Mouse (Mus musculus): ENCODE results near the gene Ttll5. TPM values are rescaled to one million over a fixed set of nuclear protein-coding genes. Genes with fewer than 3 reads are reported as not detected.

Ttll5 gene
- polyA plus RNA-seq, 1 experiment from 2014 or later: 19.6 TPM

DNA sequence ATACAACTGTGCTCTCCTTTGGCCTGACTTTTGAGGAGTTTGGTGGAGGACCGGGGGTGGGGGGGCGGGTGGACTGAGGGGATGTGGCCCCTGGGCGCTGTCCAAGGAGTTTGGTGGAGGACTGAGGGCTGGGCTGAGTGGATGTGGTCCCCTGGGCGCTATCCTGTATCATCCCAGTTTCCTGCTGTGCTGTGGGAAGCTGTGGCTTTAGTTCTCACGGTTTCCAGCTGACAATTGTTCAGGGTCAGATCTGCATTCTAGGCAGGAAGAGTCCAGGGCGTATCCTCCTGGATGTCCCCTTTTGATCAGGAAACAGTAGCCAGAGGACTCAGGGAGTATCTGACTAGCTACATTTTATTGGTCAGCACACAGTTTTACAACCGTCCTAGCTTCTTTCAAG, 263.6 kb downstream of the Ttll5 start:
- Histone ChIP-seq H3K4me2 (replicated peaks) (no peak overlapping the region), H3K9ac (no peak overlapping the region), H3K27me3 (no peaks in the 10 kb centered on the region), H3K9me3 (no peaks in the 10 kb centered on the region), H3K4me3 (no peak overlapping the region), H3K27ac (no peak overlapping the region), H3K4me1 (peaks cover 21% of the 10 kb centered on the region), H3K36me3 (peaks cover 16% of the 10 kb centered on the region)
- 66% methylated on average over 7 of the region's 7 CpGs for WGBS
- ATAC-seq (ENCODE audit: insufficient number of reproducible peaks, insufficient read depth, low FRiP score, low TSS enrichment): no peak

DNA sequence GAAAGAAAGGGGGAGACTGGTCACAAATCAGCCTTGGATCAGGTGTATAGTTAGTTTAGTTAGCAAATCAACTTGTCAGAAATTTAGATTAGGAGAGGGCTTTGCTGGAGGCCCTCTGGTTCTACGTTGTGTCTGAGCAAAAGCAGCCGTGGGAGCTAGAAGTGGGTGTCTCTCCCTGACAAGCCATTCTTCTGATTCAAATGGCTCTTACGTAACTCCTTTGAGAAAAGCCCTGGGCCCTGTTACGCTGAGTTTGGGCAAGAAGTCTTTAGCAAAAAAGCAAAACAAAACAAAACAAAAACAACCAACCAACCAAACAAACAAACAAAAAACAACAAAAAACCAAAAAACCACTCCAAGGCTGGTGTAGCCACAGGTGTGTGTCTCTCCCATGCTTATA, 266.3 kb downstream of the Ttll5 start:
- Histone ChIP-seq H3K4me1 (peaks cover 17% of the 10 kb centered on the region), H3K9me3 (no peaks in the 10 kb centered on the region), H3K4me3 (no peak overlapping the region), H3K27me3 (no peaks in the 10 kb centered on the region), H3K9ac (no peak overlapping the region), H3K27ac (no peak overlapping the region), H3K36me3 (peaks cover 12% of the 10 kb centered on the region), H3K4me2 (replicated peaks) (no peak overlapping the region)
- ATAC-seq (ENCODE audit: insufficient number of reproducible peaks, insufficient read depth, low FRiP score, low TSS enrichment): no peak
- 68% methylated on average over 4 of the region's 4 CpGs for WGBS

DNA sequence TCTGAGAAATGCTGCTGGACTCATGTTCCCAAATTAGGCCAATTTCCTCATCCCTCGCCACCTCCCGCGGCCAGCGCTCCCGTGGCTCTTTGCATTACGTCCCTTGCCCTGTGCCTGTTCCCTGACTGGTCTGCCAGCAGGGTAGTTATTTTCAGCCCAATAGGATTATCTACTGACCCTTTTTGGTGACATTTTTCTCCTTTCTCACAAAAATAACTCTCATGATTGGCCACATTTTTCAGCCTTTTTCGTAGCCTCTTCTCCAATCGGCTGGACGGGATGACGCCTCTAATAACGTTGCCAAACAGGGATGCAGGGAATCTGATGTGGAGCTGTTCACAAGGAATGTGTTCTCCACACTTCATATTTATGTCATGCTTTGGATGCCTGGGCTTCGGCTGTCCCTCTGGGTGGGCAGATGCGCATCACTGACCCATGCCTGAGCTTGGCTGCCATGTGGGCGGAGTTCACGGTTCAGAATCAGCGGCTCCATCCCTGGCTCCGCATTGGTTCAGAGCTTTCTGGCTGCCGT, 267.2 kb downstream of the Ttll5 start:
- peak overlapping the region; percentile 21 for H3K4me2 ChIP-seq (replicated peaks)

DNA sequence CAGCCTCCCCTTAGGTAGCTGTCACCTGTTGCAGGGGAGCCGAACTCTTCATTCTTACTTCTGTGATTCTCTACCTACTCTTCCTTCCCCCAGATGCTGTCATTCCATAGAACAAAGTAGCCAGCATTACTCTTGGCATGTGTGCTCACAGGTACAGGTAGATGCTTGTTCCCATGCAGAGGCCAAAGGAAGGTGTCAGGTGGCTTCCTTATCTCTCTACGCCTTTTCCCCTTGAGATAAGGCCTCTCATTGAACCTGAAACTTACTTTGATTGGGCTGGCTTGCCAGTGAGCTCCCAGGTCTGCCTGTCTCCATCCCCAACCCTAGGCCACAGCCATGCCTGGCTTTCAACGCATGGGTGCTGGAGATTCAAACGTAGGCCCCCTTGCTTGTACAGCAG, 269.6 kb downstream of the Ttll5 start:
- H3K4me1 ChIP-seq: peaks cover 14% of the 10 kb centered on the region
- H3K27ac ChIP-seq: no peak overlapping the region
- ATAC-seq (ENCODE audit: insufficient number of reproducible peaks, insufficient read depth, low FRiP score, low TSS enrichment): no peak
- no peaks in the 10 kb centered on the region for H3K27me3 ChIP-seq
- H3K4me3 ChIP-seq: no peak overlapping the region
- WGBS: 86% methylated on average over 4 of the region's 4 CpGs
- H3K9me3 ChIP-seq: no peaks in the 10 kb centered on the region
- no peak overlapping the region for H3K4me2 ChIP-seq (replicated peaks)
- H3K36me3 ChIP-seq: peaks cover 5% of the 10 kb centered on the region; the same call in 1 of the 2 replicates
- H3K9ac ChIP-seq: no peak overlapping the region

More for the DNA sequence above, 267.2 kb downstream of the Ttll5 start:
- H3K27me3 ChIP-seq: no peaks in the 10 kb centered on the region
- no peak overlapping the region for H3K27ac ChIP-seq
- no peak overlapping the region for H3K9ac ChIP-seq
- peaks cover 9% of the 10 kb centered on the region for H3K36me3 ChIP-seq
- ATAC-seq (ENCODE audit: insufficient number of reproducible peaks, insufficient read depth, low FRiP score, low TSS enrichment): no peak
- H3K4me1 ChIP-seq: peaks cover 17% of the 10 kb centered on the region
- H3K4me3 ChIP-seq: no peak overlapping the region
- H3K9me3 ChIP-seq: no peaks in the 10 kb centered on the region
- WGBS: 28% methylated on average over 18 of the region's 18 CpGs

DNA sequence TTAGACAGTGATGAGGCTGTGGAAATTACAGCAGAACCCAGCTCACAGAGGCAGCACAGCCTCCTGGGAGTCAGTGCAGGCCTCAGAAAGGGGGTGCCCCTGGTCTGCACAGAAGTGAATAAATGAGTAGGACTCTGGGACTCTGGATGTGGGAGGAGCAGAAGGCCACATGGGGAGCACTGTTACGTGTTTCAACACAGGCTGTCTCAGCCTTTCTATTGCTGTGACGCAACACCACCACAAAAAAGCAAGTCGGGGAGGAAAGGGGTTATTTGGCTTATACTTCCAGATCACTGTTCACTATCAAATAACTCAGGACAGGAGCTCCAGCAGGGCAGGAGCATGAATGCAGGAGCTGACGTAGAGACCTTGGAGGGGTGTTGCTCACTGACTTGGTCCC, 271.3 kb downstream of the Ttll5 start:
- Histone ChIP-seq H3K4me2 (replicated peaks) (no peak overlapping the region), H3K4me1 (peaks cover 19% of the 10 kb centered on the region), H3K36me3 (0 out of 2 replicates have a peak, but pooled peaks cover 5% of the 10 kb centered on the region), H3K27me3 (no peaks in the 10 kb centered on the region), H3K9me3 (no peaks in the 10 kb centered on the region), H3K9ac (no peak overlapping the region), H3K27ac (no peak overlapping the region), H3K4me3 (no peak overlapping the region)
- ATAC-seq (ENCODE audit: insufficient number of reproducible peaks, insufficient read depth, low FRiP score, low TSS enrichment): no peak
- 89% methylated on average over 4 of the region's 4 CpGs for WGBS

DNA sequence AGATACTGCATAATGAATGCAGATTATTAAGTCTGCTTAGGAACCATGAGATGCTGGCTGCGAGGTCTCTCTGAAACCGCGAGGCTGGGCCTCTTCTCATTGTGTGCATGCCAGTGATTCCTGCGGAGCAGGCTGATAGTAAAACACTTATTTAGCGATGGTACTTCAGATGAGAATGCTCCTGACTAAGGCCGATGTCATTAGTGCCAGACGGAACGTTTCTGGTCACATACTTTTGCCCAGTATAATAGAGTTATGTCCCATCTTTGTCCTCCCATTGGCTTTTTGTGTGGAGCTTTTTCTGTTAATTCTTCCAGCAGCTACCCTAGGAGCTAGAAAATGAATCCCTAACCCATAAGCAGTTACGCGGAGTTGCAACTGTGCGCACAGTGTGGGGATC, 273.3 kb downstream of the Ttll5 start:
- Histone ChIP-seq H3K4me1 (peaks cover 7% of the 10 kb centered on the region; the same call in 1 of the 2 replicates), H3K4me3 (no peak overlapping the region), H3K9ac (no peak overlapping the region), H3K27me3 (no peaks in the 10 kb centered on the region), H3K4me2 (replicated peaks) (no peak overlapping the region), H3K27ac (no peak overlapping the region), H3K36me3 (no peaks in the 10 kb centered on the region), H3K9me3 (no peaks in the 10 kb centered on the region)
- 88% methylated on average over 11 of the region's 11 CpGs for WGBS
- ATAC-seq (ENCODE audit: insufficient number of reproducible peaks, insufficient read depth, low FRiP score, low TSS enrichment): no peak

DNA sequence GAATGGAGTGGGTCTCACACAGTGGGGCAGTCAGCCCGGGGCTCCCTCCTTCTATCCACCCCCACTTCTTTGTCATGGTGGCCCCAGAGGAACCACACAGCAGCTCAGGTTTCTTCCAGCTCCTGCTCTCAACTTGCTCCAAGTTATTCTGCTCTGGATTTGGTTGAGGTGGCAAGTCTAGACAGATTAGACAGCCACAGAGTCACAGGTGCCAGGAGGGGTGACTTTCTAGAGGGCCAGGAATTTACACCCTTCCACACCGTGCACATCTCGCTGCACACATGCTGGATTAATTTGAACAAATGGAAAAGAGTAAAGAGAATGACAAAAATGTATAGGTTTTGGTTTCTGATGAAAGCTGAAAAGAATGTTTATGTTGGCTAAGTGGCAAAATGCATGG, 276.3 kb downstream of the Ttll5 start:
- Histone ChIP-seq H3K27me3 (no peaks in the 10 kb centered on the region), H3K36me3 (no peaks in the 10 kb centered on the region), H3K9ac (no peak overlapping the region), H3K4me3 (no peak overlapping the region), H3K9me3 (no peaks in the 10 kb centered on the region), H3K27ac (peak overlapping the region; percentile 5; the same call in 1 of the 2 replicates), H3K4me1 (peaks cover 21% of the 10 kb centered on the region; the same call in 1 of the 2 replicates), H3K4me2 (replicated peaks) (no peak overlapping the region)
- WGBS: 49% methylated on average over 3 of the region's 3 CpGs
- ATAC-seq (ENCODE audit: insufficient number of reproducible peaks, insufficient read depth, low FRiP score, low TSS enrichment): no peak; the same call in 1 of the 2 replicates

DNA sequence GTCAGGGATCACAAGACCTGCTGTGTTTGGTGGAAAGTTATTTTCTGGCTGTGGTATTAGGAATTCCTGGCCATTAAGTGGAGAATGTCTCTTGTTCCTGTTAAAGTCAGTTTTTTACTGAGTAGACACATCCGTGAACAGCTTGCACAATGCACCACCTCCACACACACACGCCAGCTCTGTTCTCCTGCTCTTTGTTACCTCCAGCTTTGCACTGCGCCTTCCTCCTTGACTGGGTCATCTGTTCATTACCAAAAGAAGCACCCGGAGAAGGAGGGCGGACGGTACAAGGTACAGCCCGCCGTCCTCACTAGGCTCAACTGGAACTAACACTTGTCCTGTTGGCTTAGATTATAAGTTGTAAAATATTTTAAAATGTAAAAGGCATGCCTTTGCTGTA, 278.2 kb downstream of the Ttll5 start:
- Histone ChIP-seq H3K36me3 (no peaks in the 10 kb centered on the region), H3K9ac (no peak overlapping the region), H3K9me3 (no peaks in the 10 kb centered on the region), H3K4me1 (peaks cover 21% of the 10 kb centered on the region; the same call in 1 of the 2 replicates), H3K27me3 (no peaks in the 10 kb centered on the region), H3K4me2 (replicated peaks) (no peak overlapping the region), H3K27ac (no peak overlapping the region), H3K4me3 (no peak overlapping the region)
- no peak for ATAC-seq (ENCODE audit: insufficient number of reproducible peaks, insufficient read depth, low FRiP score, low TSS enrichment)
- 85% methylated on average over 8 of the region's 8 CpGs for WGBS

DNA sequence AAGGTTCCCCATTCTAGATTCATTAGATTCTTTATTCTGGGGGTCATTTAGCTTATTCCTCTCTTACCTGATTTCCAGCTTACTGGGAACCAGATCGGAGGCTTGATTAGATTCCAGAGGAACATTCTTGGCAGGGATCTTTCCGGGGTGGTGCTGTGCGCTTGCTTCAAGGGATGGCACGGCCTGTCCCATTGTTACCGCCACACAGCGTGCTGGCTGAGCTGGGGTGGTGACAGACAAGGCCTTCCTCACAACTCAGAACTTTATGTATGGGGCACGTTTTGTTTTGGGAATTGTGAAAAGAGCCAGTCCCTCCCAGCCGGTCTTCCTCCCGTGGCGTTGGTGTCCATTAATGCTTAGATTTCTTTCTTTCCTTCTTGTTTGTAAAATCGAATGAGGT, 278.9 kb downstream of the Ttll5 start:
- H3K4me3 ChIP-seq: no peak overlapping the region
- no peaks in the 10 kb centered on the region for H3K9me3 ChIP-seq
- no peaks in the 10 kb centered on the region for H3K36me3 ChIP-seq
- WGBS: 71% methylated on average over 11 of the region's 11 CpGs
- H3K4me2 ChIP-seq (replicated peaks): no peak overlapping the region
- H3K4me1 ChIP-seq: peaks cover 21% of the 10 kb centered on the region; the same call in 1 of the 2 replicates
- no peak overlapping the region for H3K9ac ChIP-seq
- no peak overlapping the region for H3K27ac ChIP-seq
- H3K27me3 ChIP-seq: no peaks in the 10 kb centered on the region
- ATAC-seq (ENCODE audit: insufficient number of reproducible peaks, insufficient read depth, low FRiP score, low TSS enrichment): no peak

DNA sequence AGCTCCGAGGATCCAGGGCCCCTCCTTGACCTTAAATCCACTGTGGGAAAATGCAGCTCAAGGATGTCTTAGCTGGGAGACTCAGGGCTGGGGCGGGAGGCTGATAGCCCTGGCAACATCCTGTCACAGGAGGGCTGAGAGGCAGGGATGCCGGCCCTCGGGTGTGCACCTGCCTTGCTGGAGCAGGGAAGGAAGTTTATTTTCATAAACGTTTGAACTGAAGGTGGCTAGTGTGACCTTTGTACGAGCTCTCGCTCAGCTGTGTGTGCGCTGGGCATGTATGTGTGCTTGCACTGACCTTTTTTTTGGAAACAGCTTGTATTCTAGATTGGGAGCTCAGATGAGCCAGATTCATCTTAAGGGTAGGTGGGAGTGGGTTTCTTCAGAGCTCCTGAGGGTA, 279.4 kb downstream of the Ttll5 start:
- H3K4me1 ChIP-seq: peaks cover 21% of the 10 kb centered on the region; the same call in 1 of the 2 replicates
- no peak overlapping the region for H3K27ac ChIP-seq
- H3K36me3 ChIP-seq: no peaks in the 10 kb centered on the region
- H3K4me3 ChIP-seq: no peak overlapping the region
- H3K4me2 ChIP-seq (replicated peaks): no peak overlapping the region
- no peaks in the 10 kb centered on the region for H3K27me3 ChIP-seq
- H3K9ac ChIP-seq: no peak overlapping the region
- no peaks in the 10 kb centered on the region for H3K9me3 ChIP-seq
- 52% methylated on average over 8 of the region's 8 CpGs for WGBS
- ATAC-seq (ENCODE audit: insufficient number of reproducible peaks, insufficient read depth, low FRiP score, low TSS enrichment): no peak

DNA sequence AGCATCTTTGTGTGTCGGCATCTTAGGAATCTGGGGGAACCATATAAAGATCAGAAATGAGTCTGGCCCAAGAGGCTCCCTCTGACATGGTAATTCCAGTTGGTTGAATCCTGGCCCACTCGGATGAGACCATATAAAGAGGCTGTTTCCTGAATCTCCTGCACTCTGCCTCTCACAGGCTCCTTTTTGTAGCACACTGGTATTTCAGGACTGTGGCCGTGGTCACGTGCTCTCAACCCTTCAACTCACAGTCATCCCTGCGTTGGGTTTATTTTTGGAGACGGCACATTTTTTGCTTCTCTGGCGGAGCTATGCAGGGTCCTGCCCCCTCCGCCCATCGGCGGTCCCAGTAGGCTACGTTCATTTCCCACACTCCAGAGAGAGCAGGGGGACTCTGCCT, 279.8 kb downstream of the Ttll5 start:
- ATAC-seq (ENCODE audit: insufficient number of reproducible peaks, insufficient read depth, low FRiP score, low TSS enrichment): no peak
- Histone ChIP-seq H3K27ac (no peak overlapping the region), H3K36me3 (no peaks in the 10 kb centered on the region), H3K9me3 (no peaks in the 10 kb centered on the region), H3K4me3 (no peak overlapping the region), H3K27me3 (no peaks in the 10 kb centered on the region), H3K9ac (no peak overlapping the region), H3K4me2 (replicated peaks) (no peak overlapping the region), H3K4me1 (peaks cover 21% of the 10 kb centered on the region; the same call in 1 of the 2 replicates)
- 64% methylated on average over 11 of the region's 11 CpGs for WGBS

DNA sequence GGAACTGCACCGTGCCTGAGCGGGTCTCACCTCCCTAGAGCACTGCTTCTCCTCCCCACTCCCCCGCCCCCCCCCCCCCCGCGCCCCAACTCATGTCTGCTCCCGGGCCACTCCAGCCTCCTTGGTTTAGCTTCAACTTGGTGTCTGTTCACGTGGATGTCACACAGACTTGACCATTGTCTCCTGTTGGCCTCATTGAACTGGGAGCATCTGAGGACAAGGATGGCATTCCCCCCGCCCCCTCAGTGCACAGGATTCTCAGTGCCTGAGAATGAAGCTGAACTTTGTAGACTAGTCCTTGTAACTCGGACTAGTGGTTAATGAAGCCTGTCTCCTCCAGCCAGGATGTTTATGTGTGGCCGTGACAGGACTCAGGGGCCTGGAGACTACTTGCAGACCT, 281.1 kb downstream of the Ttll5 start:
- H3K4me3 ChIP-seq: no peak overlapping the region
- no peak overlapping the region for H3K9ac ChIP-seq
- peaks cover 18% of the 10 kb centered on the region; the same call in 1 of the 2 replicates for H3K4me1 ChIP-seq
- no peaks in the 10 kb centered on the region for H3K36me3 ChIP-seq
- 84% methylated on average over 10 of the region's 10 CpGs for WGBS
- ATAC-seq (ENCODE audit: insufficient number of reproducible peaks, insufficient read depth, low FRiP score, low TSS enrichment): no peak
- H3K9me3 ChIP-seq: no peaks in the 10 kb centered on the region
- H3K4me2 ChIP-seq (replicated peaks): no peak overlapping the region
- no peaks in the 10 kb centered on the region for H3K27me3 ChIP-seq
- no peak overlapping the region for H3K27ac ChIP-seq
